Mouse (Mus musculus): ENCODE results near the gene Clec2l. TPM values are rescaled to one million over a fixed set of nuclear protein-coding genes. Genes with fewer than 3 reads are reported as not detected.

Clec2l gene
- polyA plus RNA-seq, 1 experiment from 2014 or later = 1.1 TPM

DNA sequence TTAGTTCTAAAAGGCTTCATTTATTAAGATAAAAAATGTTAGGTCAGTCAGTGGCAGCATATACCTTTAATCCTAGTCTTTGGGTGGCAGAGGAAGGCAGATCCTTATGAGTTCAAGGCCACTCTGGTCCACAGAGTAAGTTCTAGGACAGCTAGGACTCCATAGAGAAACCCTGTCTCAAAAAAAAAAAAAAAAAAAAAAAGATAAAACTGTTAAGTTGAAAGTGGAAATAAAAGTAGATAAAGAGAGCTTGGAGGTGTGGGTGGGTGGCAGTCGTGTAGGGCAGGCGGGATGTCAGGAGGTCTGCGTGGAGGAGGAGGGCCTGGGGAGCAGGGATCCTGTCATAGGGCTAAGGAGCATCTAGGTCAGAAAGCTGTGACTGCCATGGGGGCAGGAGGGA is 9.1 kb downstream of the Clec2l start:
- no peaks in the 10 kb centered on the region for H3K36me3 ChIP-seq
- 75% methylated on average over 3 of the region's 3 CpGs for WGBS
- peaks cover under 1% of the 10 kb centered on the region; the same call in 1 of the 2 replicates for H3K27me3 ChIP-seq
- H3K9ac ChIP-seq = no peak overlapping the region
- no peak overlapping the region for H3K4me2 ChIP-seq
- no peak overlapping the region for H3K27ac ChIP-seq
- H3K4me1 ChIP-seq = no peaks in the 10 kb centered on the region
- no peak overlapping the region for H3K4me3 ChIP-seq (replicated peaks)
- H3K9me3 ChIP-seq (replicated peaks) = no peaks in the 10 kb centered on the region
- no peak for ATAC-seq (replicated peaks; ENCODE audit: low FRiP score)

DNA sequence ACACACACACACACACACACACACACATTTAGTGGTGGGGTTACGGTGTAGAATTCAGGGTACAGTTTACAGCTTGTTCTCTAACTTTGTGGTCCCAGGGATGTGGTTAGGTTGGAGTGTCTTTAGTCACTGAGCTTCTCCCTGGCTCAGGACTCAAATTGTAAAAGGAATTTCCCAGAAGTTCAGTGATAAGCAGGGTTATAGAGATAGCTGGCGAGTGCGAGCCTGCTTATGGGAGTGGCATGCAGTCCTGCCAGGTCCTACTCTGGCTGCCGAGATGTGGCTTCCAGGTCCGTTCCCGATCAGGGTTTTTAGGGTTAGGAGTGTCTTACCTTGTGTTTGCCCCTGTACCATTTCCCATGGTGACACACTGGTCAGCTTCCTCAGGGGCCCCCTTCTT is 13.3 kb downstream of the Clec2l start:
- Histone ChIP-seq H3K4me2 (no peak overlapping the region), H3K9me3 (replicated peaks) (no peaks in the 10 kb centered on the region), H3K4me3 (replicated peaks) (no peak overlapping the region), H3K27me3 (no peaks in the 10 kb centered on the region), H3K27ac (no peak overlapping the region), H3K36me3 (no peaks in the 10 kb centered on the region), H3K4me1 (no peaks in the 10 kb centered on the region), H3K9ac (no peak overlapping the region)
- no peak for ATAC-seq (replicated peaks; ENCODE audit: low FRiP score)
- 85% methylated on average over 6 of the region's 6 CpGs for WGBS

- Histone ChIP-seq H3K4me2 (no peak overlapping the region), H3K4me1 (no peaks in the 10 kb centered on the region), H3K4me3 (replicated peaks) (no peak overlapping the region), H3K27ac (no peak overlapping the region), H3K27me3 (no peaks in the 10 kb centered on the region), H3K36me3 (no peaks in the 10 kb centered on the region), H3K9me3 (replicated peaks) (no peaks in the 10 kb centered on the region), H3K9ac (no peak overlapping the region)
- no peak for ATAC-seq (replicated peaks; ENCODE audit: low FRiP score)
- WGBS = 80% methylated on average over 14 of the region's 14 CpGs
These were observed 13.9 kb downstream of the Clec2l start for GRCm38 (mm10) chr6:38676723-38677122.

DNA sequence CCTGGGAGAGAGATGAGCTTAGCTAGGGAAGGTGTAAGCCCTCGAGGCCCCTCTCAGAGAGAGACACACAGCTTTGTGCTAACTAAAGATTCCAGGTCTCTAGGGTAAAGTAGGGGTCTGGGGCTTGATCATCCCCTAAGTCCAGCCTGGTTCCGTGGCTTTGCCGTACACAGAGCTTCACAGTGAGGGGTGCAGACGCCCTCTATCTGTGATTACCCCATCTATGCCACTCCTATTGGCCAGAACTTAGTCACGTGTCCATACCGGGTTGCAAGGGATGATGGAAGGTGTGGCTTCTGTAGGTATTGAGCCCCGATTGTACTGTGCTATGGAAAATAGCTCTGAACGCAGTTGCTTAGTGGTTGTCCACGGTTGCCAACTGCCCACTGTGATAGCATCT is 14.8 kb downstream of the Clec2l start:
- H3K4me2 ChIP-seq = no peak overlapping the region
- H3K36me3 ChIP-seq = no peaks in the 10 kb centered on the region
- H3K4me3 ChIP-seq (replicated peaks) = no peak overlapping the region
- H3K4me1 ChIP-seq = no peaks in the 10 kb centered on the region
- H3K27ac ChIP-seq = no peak overlapping the region
- WGBS = 74% methylated on average over 9 of the region's 9 CpGs
- ATAC-seq (replicated peaks; ENCODE audit: low FRiP score) = no peak
- H3K27me3 ChIP-seq = no peaks in the 10 kb centered on the region
- H3K9ac ChIP-seq = no peak overlapping the region
- H3K9me3 ChIP-seq (replicated peaks) = no peaks in the 10 kb centered on the region

- H3K9me3 ChIP-seq (replicated peaks) = no peaks in the 10 kb centered on the region
- H3K4me1 ChIP-seq = no peaks in the 10 kb centered on the region
- no peak overlapping the region for H3K4me2 ChIP-seq
- WGBS = 64% methylated on average over 2 of the region's 2 CpGs
- H3K36me3 ChIP-seq = 0 out of 2 replicates have a peak, but pooled peaks cover 9% of the 10 kb centered on the region
- no peak overlapping the region for H3K27ac ChIP-seq
- H3K27me3 ChIP-seq = no peaks in the 10 kb centered on the region
- ATAC-seq (replicated peaks; ENCODE audit: low FRiP score) = no peak
- no peak overlapping the region for H3K9ac ChIP-seq
- no peak overlapping the region for H3K4me3 ChIP-seq (replicated peaks)
These were observed 19.7 kb downstream of the Clec2l start for GRCm38 (mm10) chr6:38682532-38682931.

- Histone ChIP-seq H3K27ac (no peak overlapping the region), H3K4me2 (no peak overlapping the region), H3K9me3 (replicated peaks) (no peaks in the 10 kb centered on the region), H3K27me3 (no peaks in the 10 kb centered on the region), H3K4me3 (replicated peaks) (no peak overlapping the region), H3K36me3 (peaks cover 20% of the 10 kb centered on the region; the same call in 1 of the 2 replicates), H3K4me1 (no peaks in the 10 kb centered on the region), H3K9ac (no peak overlapping the region)
- no peak for ATAC-seq (replicated peaks; ENCODE audit: low FRiP score)
- WGBS = 60% methylated on average over 11 of the region's 11 CpGs
These were observed 24.3 kb downstream of the Clec2l start for GRCm38 (mm10) chr6:38687216-38687615.

DNA sequence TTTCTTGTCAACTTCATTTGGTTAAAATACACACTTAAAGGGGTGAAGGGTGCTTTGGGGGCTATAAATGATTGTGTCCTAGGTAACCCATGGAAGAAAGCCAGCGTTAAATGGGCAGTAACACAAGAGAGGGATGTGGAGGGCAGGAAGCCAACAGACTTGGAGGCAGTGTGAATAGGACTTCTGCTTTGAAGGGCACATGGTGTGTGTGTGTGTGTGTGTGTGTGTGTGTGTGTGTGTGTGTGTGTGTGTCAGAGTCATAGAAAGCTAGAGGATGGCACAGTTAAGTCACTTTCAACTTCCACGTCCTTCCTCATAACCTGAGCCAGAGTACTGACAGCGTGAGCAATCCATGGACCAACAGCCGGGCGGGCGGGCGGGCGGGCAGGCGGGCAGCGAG is 26.0 kb downstream of the Clec2l start:
- Histone ChIP-seq H3K27me3 (no peaks in the 10 kb centered on the region), H3K36me3 (peaks cover 36% of the 10 kb centered on the region), H3K27ac (no peak overlapping the region; the same call in 1 of the 2 replicates), H3K4me1 (no peaks in the 10 kb centered on the region), H3K4me3 (replicated peaks) (no peak overlapping the region), H3K9ac (no peak overlapping the region), H3K4me2 (no peak overlapping the region), H3K9me3 (replicated peaks) (no peaks in the 10 kb centered on the region)
- no peak for ATAC-seq (replicated peaks; ENCODE audit: low FRiP score)
- 91% methylated on average over 10 of the region's 10 CpGs for WGBS

GRCm38 (mm10) chr6:38690615-38691014 is 27.7 kb downstream of the Clec2l start:
- no peaks in the 10 kb centered on the region for H3K4me1 ChIP-seq
- no peak for ATAC-seq (replicated peaks; ENCODE audit: low FRiP score)

GRCm38 (mm10) chr6:38691052-38691451 is 28.2 kb downstream of the Clec2l start:
- no peaks in the 10 kb centered on the region for H3K4me1 ChIP-seq
- no peak overlapping the region for H3K9ac ChIP-seq
- peaks cover 49% of the 10 kb centered on the region for H3K36me3 ChIP-seq
- no peak overlapping the region for H3K4me3 ChIP-seq (replicated peaks)
- WGBS = 88% methylated on average over 5 of the region's 5 CpGs
- H3K4me2 ChIP-seq = no peak overlapping the region
- no peak overlapping the region for H3K27ac ChIP-seq
- H3K9me3 ChIP-seq (replicated peaks) = no peaks in the 10 kb centered on the region
- H3K27me3 ChIP-seq = no peaks in the 10 kb centered on the region
- no peak for ATAC-seq (replicated peaks; ENCODE audit: low FRiP score)

More at GRCm38 (mm10) chr6:38690615-38691014, 27.7 kb downstream of the Clec2l start:
- Histone ChIP-seq H3K36me3 (peaks cover 46% of the 10 kb centered on the region), H3K9me3 (replicated peaks) (no peaks in the 10 kb centered on the region), H3K4me3 (replicated peaks) (no peak overlapping the region), H3K27me3 (no peaks in the 10 kb centered on the region), H3K9ac (no peak overlapping the region), H3K27ac (no peak overlapping the region), H3K4me2 (no peak overlapping the region)
- 93% methylated on average over 4 of the region's 4 CpGs for WGBS

- no peak overlapping the region for H3K27ac ChIP-seq
- no peak overlapping the region for H3K9ac ChIP-seq
- no peak for ATAC-seq (replicated peaks; ENCODE audit: low FRiP score)
- H3K4me2 ChIP-seq = no peak overlapping the region
- H3K4me3 ChIP-seq (replicated peaks) = no peak overlapping the region
- H3K36me3 ChIP-seq = peaks cover 54% of the 10 kb centered on the region
- no peaks in the 10 kb centered on the region for H3K4me1 ChIP-seq
- 84% methylated on average over 6 of the region's 6 CpGs for WGBS
- no peaks in the 10 kb centered on the region for H3K9me3 ChIP-seq (replicated peaks)
- H3K27me3 ChIP-seq = no peaks in the 10 kb centered on the region
These were observed 29.7 kb downstream of the Clec2l start for GRCm38 (mm10) chr6:38692556-38692955.

DNA sequence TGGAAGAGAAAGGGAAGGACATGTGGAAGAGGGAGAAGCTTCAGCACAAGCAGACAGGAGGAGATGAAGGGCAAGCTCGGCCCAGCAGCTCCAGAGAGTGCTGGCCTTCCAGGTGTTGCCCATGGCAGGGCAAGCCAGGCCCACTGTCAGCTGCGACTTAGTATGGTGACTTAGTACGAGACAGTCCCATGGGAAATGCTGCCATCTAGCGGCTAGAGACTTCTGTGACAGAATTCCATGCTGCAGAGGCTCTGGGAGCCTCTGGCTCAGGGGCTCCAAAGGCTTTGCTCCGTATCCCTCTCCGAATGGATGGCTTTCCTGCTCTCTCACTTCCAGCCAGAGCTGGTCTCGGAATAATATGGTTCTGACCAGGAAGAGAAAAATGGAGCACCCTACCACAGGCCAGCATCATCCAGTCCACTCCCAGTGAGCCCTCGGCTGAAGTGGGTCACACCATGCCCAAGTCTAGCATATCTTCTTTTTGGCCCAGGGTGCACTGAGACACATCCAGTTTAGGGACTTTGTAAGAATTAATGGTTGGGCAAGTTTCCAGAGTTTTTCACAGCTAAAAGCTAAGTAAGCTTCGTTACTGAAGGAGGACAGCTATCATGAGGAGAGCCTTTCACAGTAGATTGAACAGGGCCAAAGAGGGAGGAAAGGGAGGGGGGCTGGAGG is 32.6 kb downstream of the Clec2l start:
- peak; percentile 62; the same call in 1 of the 2 replicates for ATAC-seq (replicated peaks; ENCODE audit: low FRiP score)
- H3K27me3 ChIP-seq = no peaks in the 10 kb centered on the region
- no peak overlapping the region for H3K4me3 ChIP-seq (replicated peaks)
- no peak overlapping the region for H3K27ac ChIP-seq
- no peak overlapping the region for H3K9ac ChIP-seq
- WGBS = 33% methylated on average over 9 of the region's 9 CpGs
- no peaks in the 10 kb centered on the region for H3K4me1 ChIP-seq
- H3K36me3 ChIP-seq = peaks cover 76% of the 10 kb centered on the region
- no peak overlapping the region for H3K4me2 ChIP-seq
- H3K9me3 ChIP-seq (replicated peaks) = no peaks in the 10 kb centered on the region

DNA sequence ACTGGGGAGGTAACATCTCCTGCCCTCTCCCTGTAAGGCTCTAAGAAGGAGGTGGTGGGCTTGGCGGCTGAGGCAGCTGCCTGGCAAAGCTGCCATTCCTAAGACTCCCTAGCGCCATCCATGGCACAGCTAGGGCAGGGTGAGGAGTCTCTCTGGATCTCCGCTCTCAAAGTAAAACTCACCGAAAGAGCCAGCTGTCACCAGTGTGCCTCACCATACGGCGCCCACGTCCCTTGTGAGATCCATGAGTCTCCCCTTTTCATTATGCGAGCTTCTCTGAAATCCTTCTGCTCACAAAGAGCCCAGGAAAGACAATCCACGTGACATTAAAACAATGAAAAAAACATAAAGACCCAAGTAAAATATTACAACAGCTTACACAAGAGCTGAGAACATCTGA is 33.7 kb downstream of the Clec2l start:
- no peak for ATAC-seq (replicated peaks; ENCODE audit: low FRiP score)
- Histone ChIP-seq H3K4me3 (replicated peaks) (no peak overlapping the region), H3K9me3 (replicated peaks) (no peaks in the 10 kb centered on the region), H3K27ac (no peak overlapping the region), H3K4me1 (no peaks in the 10 kb centered on the region), H3K9ac (no peak overlapping the region), H3K36me3 (peaks cover 82% of the 10 kb centered on the region), H3K27me3 (no peaks in the 10 kb centered on the region), H3K4me2 (no peak overlapping the region)
- WGBS = 88% methylated on average over 9 of the region's 9 CpGs
